Mouse (Mus musculus) right cerebral cortex, adult 18-20 months (tissue): ENCODE results near the gene Fmnl1.

Experiments used
- DNase-seq: peaks from one replicate; pipeline ENCODE4 v3.0.0; 2022; ENCODE audit warnings: mixed read lengths

Gene Fmnl1

GRCm38 (mm10) chr11:103223951-103224456 is 53.1 kb downstream of the Fmnl1 start:
- DNase-seq, result no peak

- no peak for DNase-seq
Measured at GRCm38 (mm10) chr11:103229608-103230007, 58.7 kb downstream of the Fmnl1 start.

- no peak for DNase-seq
Measured at GRCm38 (mm10) chr11:103230626-103231025, 59.7 kb downstream of the Fmnl1 start.

DNA sequence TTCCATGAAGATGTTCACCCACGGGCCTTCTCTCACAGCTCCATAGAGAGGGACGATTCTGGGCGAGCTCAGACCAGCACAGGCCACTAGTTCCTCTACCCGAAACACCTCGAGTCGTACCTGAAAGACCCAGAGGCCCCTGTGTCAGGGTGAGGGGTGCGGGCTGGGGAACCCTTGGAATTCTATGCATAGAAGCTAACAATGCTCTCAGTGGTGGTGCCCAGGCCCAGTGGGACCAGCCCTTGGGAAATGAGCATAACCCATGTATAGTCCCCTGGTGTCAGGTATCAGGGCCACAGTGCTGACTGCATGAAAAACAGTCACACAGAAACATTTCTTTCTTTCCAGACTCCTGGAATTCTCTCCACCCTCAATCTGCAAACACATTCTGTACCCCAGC is 60.5 kb downstream of the Fmnl1 start:
- no peak for DNase-seq

GRCm38 (mm10) chr11:103232966-103233365 is 62.1 kb downstream of the Fmnl1 start:
- DNase-seq, result peak; percentile 79

DNA sequence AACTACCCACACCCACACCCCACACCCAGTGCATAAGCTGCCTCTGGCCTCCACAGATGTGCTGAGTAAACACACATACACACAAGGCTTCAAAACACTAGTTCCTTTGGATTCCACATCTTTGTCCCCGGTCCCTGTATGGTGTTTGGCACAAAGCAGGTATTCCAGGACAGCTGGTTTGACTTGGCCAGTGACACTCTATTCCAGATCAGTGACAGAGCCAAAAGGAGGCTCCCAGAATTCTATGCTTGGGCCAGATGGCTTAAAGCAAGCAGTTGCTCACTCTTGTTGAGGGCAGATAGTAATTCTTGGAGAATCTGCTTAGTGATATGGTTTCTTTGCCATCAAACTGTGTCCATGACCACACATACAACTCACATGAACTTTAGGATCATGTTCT is 63.5 kb downstream of the Fmnl1 start:
- no peak for DNase-seq

DNA sequence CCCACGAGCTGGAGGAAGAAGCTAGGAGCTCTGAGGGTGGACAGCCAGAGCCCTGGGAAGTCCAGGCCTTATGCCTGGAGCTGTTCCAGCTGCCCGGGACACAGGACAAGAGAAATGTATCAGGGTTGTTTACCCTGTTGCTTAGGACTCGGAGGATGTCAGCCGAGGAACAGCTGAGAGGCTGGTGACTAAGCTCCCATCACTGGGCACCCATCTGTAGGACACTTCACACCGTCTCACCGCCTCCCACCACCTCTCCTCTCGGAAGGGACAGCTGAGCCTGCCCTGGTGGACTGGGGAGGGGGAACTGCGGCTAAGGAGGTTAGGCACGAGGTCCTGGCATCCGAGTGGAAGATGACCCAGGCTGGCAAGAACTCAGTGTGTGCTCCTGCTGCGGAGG is 64.8 kb downstream of the Fmnl1 start:
- no peak for DNase-seq

DNA sequence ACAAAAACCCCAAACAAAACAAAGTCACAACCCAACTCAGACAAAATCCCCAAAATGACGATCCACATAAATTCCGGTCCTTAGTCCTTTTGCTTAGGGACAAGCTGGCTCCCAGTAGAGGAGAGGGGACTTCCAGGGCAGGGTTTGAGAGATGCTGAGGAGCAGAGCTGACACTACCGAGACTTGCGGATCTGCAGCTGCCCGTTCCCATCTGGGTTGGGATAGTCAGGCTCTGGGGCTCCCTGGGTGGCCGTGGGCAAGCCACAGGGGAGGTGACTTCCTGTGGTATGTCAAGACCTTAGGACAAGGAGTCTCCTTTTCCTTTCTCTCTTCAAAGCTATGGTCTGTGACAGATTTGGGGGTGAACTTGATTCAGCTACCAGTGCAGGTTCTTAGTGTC is 65.5 kb downstream of the Fmnl1 start:
- no peak for DNase-seq

DNA sequence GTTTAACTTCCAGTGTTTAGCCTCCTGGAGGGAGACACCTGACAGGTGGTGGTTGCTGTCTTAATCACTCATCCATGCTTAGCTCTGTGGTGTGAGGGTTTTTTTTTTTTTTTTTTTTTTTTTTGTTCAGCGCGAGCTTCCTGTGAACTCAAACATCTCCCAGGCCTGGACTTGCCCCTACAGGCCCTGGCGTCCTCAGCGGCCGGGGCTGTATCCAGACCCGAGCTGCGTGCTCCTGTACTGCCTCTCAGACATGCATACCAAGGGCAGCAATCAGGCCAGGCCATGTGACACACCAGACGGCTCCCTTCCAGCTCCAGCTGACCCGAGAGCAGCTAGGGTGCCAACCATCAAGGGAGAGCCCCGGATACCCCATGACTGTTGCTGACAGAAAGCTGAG is 66.0 kb downstream of the Fmnl1 start:
- no peak for DNase-seq

GRCm38 (mm10) chr11:103237757-103238156 is 66.8 kb downstream of the Fmnl1 start:
- no peak for DNase-seq

- no peak for DNase-seq
Measured at GRCm38 (mm10) chr11:103240740-103241139, 69.8 kb downstream of the Fmnl1 start.

GRCm38 (mm10) chr11:103244856-103245255 is 73.9 kb downstream of the Fmnl1 start:
- DNase-seq, result no peak

- DNase-seq, result peak; percentile 44
Measured at GRCm38 (mm10) chr11:103246081-103246730, 75.3 kb downstream of the Fmnl1 start.

GRCm38 (mm10) chr11:103246731-103247290 is 75.9 kb downstream of the Fmnl1 start:
- DNase-seq, result no peak

DNA sequence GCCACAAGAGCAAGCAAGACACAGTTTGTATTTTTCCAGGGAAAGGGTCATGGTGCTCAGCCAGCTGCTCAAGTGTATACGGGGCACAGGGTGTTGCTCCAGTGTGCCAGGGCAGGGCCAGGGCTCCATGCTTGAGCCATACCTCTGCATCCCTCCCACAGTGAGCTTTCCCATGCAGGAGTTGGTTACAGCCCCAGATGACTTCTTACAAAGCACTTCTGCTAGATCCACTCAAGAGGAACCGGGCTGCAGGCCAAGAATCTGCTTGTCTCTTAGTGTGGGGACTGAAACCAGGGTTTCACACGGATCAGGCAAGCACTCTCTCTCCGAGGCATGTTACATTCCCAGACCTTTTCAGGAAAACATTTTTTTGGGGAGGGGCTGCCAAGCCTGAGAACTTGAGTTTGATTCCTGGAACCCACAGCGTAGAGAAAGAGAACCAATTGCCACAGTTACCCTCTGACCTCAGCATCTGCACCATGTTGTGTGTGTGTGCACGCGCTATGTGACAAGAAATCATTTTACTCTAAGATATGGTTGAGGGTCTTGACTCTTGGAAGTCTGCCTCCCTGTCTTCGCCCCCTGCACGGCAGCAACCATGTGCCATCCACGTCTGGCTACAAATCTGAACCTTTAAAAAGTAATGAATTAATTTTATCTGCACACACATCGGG is 76.7 kb downstream of the Fmnl1 start:
- DNase-seq, result peak; percentile 86
